Mouse (Mus musculus): Measurements from ENCODE around the gene Hdgfl3.
A peak's percentile ranks its signal among the peaks of the same experiment; 100 is the strongest.

- TF ChIP-seq CTCF (conservative IDR thresholded peaks at IDR 0.05; ENCODE audit: low read length) (peak; percentile 19; the same call in 1 of the 2 replicates), POU5F1 (IDR thresholded peaks at IDR 0.05; ENCODE audit: borderline replicate concordance, low read length) (no peak), NANOG (IDR thresholded peaks at IDR 0.05; ENCODE audit: borderline replicate concordance, low read length) (no peak)
These were observed 11.1 kb upstream of the Hdgfl3 start for GRCm38 (mm10) chr7:81945398-81945797.
